Mouse (Mus musculus) mature B cell (primary cell): ENCODE measurements around the gene Pgf.
"Not testable (repeated sequence)": the region's sequence is repeated elsewhere in the genome, so short reads cannot be mapped to it uniquely, and the experiment has no call there.

ENCODE experiments used
- in situ Hi-C: fragments of 300-500 bp; cut with MboI; formaldehyde crosslinking; loops from 2 replicates; pipeline ENCODE4 v1.14.3; 2019

Pgf gene

GRCm38 (mm10) chr12:85157797-85158460 lies 19.7 kb downstream of the Pgf start:
- in situ Hi-C loops: no loop called here

- in situ Hi-C loops: no loop called here
Observed at GRCm38 (mm10) chr12:85156324-85156723, 21.3 kb downstream of the Pgf start.

- in situ Hi-C loops: no loop called here
Observed at GRCm38 (mm10) chr12:85153011-85153410, 24.6 kb downstream of the Pgf start.

- in situ Hi-C loops: no loop called here
Observed at GRCm38 (mm10) chr12:85151002-85151774, 26.4 kb downstream of the Pgf start, which contains the start of gene Rps6kl1. TSS of gene Rps6kl1 (minus strand) at chr12:85151264.

GRCm38 (mm10) chr12:85150321-85151001 lies 27.1 kb downstream of the Pgf start:
- in situ Hi-C loops: no loop called here

GRCm38 (mm10) chr12:85146881-85147280 lies 30.7 kb downstream of the Pgf start:
- in situ Hi-C loops: no loop called here

DNA sequence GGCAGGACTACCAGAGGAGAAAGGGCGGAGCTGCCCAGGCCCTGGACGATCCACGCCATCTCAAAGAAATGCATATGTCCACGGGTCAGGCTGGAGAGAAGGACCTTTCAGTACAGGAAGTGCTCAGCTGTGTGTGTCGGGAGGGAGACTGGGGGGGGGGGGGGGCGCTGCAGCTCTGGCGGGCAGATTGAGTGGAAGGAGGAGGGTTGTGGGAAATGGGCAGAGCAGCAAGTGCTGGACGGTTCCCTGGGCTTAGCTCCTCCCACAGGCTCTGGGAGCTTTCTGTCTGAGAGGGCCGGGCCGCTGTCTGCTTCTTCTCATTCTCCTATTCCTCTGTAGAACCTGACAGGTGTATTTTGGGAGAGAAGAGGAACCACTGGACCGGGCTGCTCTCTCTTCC lies 31.2 kb downstream of the Pgf start:
- in situ Hi-C loops: no loop called here

GRCm38 (mm10) chr12:85145630-85146029 lies 32.0 kb downstream of the Pgf start:
- in situ Hi-C loops: no loop called here

DNA sequence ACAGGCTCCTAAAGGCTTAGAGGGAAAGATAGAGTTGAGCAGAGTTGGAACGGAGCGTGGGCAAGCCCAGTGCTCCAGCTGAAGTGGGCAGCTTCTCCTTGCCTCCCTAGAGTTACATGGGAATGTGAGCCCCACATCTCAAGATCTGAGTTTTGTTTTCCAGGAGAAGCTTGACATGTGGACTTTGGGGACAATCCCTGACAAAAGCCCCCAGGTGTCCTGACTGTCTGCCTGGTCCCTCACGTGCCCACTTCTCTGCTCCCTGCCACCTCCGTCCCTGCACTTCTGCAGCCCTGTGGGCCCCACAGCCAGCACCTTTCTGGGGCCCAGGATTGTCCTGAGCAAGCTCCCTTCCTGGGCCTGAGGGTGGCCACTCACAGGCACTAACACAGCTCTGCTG lies 32.8 kb downstream of the Pgf start:
- in situ Hi-C loops: no loop called here

DNA sequence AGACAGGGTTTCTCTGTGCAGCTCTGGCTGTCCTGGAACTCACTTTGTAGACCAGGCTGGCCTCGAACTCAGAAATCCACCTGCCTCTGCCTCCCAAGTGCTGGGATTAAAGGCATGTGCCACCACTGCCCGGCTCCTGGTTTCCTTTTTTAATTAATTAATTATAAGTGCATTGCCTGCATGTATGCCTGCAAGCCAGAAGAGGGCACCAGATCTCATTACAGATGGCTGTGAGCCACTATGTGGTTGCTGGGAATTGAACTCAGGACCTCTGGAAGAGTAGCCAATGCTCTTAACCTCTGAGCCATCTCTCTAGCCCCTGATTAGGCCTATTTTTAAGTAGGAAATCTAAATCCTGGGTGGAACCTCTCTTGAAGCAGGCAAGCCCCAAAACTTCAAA lies 33.3 kb downstream of the Pgf start:
- in situ Hi-C loops: not testable (repeated sequence)

DNA sequence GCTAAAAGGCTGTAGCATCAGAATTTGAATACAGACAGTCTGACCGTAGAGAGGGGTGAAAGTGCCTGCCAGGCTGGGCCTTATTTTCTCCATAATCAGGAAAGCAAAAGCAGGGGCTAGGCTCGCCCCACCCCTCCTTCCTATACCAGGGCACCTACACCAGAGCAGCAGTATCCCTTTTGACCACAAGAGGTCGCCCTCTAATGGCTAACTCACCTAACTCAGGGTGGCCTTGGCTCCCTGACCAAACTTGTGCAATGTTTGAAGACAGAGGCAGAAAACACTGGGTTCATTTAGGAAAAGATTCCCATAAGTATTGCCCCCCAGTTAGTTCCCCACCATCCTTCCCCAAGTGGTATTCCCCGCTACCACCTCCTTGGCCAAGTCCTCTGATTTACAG lies 34.8 kb downstream of the Pgf start:
- in situ Hi-C loops: no loop called here

- in situ Hi-C loops: no loop called here
Observed at GRCm38 (mm10) chr12:85141096-85141495, 36.5 kb downstream of the Pgf start.

- in situ Hi-C loops: no loop called here
Observed at GRCm38 (mm10) chr12:85140036-85140701, 37.4 kb downstream of the Pgf start.

DNA sequence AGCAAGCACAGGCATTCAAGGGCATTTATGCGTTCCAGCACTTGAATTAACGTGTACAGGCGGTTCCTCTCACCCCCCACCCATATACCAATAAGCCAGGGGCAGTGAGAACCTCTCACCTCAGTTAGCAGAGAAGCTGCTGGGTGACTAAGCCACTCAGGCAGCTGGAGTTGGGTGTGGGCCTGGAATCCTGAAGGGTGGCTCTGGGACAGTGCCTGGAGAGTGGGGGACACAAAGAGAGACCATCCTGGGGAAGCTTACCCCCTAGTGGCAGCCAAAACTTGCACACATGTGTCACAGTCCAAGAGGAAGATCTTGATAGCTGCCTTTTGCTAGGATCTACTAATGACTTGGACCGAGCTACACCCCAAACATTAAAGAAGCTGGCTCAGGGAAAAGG lies 41.0 kb downstream of the Pgf start:
- in situ Hi-C loops: no loop called here

- in situ Hi-C loops: no loop called here
Observed at GRCm38 (mm10) chr12:85135513-85136470, 41.8 kb downstream of the Pgf start.

GRCm38 (mm10) chr12:85134043-85134794 lies 43.4 kb downstream of the Pgf start:
- in situ Hi-C loops: no loop called here

GRCm38 (mm10) chr12:85131361-85131760 lies 46.2 kb downstream of the Pgf start:
- in situ Hi-C loops: no loop called here

- in situ Hi-C loops: no loop called here
Observed at GRCm38 (mm10) chr12:85129426-85129978, 48.1 kb downstream of the Pgf start.

DNA sequence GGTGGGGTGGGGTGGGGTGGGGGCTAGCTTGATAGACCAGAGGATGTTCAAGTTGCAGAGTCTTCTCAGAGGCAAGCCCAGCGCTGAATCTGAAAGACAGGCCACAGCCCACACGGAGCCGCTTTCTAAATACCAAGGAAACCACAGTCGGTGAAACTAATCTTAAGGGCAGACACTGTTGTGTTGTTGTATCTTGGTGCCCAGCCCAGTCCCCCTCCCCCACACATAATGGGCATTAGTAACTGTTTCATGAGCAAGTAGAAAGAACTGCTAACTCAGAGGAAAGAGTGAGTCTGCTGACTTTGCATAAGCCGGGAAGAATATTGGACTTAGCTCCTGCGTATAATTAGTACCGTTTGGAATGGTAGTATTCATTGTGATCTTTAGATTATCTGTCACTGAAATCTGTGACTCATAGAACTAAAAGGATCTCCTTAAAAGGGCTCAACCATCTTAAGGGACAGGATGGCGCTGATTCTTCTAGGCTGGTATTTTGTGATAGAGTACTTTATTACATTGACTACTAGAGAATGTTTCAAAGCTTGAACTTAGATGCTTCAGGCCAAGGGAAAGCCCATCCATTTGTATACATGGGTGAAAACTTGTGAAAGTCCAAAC lies 50.5 kb downstream of the Pgf start:
- in situ Hi-C loops: no loop called here

DNA sequence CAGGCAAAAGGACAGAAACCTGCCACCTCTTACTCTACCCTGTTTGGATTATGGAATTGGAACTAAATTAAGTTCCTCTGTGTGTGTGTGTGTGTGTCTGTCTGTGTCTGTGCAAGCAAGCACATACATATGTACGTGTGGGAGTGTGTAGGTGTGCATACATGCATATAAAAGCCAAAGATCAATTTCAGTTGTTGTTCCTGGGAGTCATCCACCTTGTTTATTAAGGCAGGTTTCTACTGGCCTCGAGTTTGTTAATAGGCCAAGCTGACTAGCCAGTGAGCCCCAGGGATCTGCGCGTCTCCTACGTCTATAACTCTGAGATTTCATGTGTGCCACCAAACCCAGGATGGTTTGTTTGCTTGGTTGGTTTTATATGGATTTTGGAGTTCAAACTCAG lies 52.8 kb downstream of the Pgf start:
- in situ Hi-C loops: no loop called here
